Mouse (Mus musculus): ENCODE data around the gene Vgf. TPM values are rescaled to one million over a fixed set of nuclear protein-coding genes. Genes with fewer than 3 reads are reported as not detected.
A peak's percentile ranks its signal among the peaks of the same experiment; 100 is the strongest.

Vgf gene
- polyA plus RNA-seq, 1 experiment from 2014 or later = 0.21 TPM

DNA sequence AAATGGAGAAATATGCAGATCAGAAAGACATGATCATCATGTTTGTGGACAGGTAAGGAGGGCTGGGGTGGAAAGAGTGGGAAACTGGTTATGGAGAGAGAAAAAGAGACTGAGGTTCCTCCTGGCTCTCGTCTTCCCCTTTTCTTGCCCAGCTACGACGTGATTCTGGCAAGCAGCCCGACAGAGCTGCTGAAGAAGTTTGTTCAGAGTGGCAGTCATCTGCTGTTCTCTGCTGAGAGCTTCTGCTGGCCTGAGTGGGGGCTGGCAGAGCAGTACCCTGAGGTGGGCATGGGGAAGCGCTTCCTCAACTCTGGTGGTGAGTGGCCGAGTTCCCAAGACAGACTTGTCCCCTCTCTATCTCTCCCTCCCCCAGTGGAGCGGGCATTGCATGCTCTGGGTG is 37.8 kb upstream of the Vgf start:
- Histone ChIP-seq H3K27ac (ENCODE audit: low read length) (no peak overlapping the region), H3K36me3 (ENCODE audit: control insufficient read depth, insufficient read depth) (no peaks in the 10 kb centered on the region; the same call in none of the 2 replicates), H3K27me3 (ENCODE audit: control insufficient read depth, insufficient read depth, low read depth, low read length) (no peaks in the 10 kb centered on the region), H3K4me3 (ENCODE audit: low read depth, low read length) (peak overlapping the region; percentile 91), H3K4me1 (ENCODE audit: control insufficient read depth, low read depth, low read length) (peaks cover 15% of the 10 kb centered on the region), H3K9ac (ENCODE audit: low read depth, low read length) (peak overlapping the region; percentile 94; the same call in 1 of the 2 replicates), H3K9me3 (replicated peaks; ENCODE audit: control insufficient read depth, low read length) (no peaks in the 10 kb centered on the region), H3K4me2 (ENCODE audit: low read depth, low read length) (peak overlapping the region; percentile 94)
- WGBS (ENCODE audit: insufficient replicate concordance) = 45% methylated on average over 6 of the region's 7 CpGs
- no peak for ATAC-seq (ENCODE audit: low read depth)

DNA sequence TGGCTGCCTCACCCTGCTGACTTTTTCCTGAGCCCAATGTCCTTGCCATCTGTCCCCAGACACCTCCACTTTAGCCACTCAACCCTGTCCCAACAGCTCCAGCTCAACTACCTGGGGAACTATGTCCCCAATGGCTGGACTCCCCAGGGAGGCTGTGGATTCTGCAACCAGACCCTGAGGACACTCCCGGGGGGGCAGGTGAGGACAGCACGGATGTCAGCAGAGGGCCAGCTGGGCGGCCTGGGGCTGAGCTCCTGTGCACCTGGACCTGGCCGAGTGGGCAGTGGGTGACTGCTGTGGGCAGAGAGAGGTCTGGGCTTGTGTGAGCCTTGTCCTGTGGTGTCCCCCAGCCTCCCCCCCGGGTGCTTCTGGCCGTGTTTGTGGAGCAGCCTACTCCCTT is 36.4 kb upstream of the Vgf start:
- no peaks in the 10 kb centered on the region for H3K9me3 ChIP-seq (replicated peaks; ENCODE audit: control insufficient read depth, low read length)
- H3K4me1 ChIP-seq (ENCODE audit: control insufficient read depth, low read depth, low read length) = peaks cover 15% of the 10 kb centered on the region
- no peak overlapping the region for H3K9ac ChIP-seq (ENCODE audit: low read depth, low read length)
- no peak overlapping the region for H3K4me3 ChIP-seq (ENCODE audit: low read depth, low read length)
- WGBS (ENCODE audit: insufficient replicate concordance) = 85% methylated on average over 6 of the region's 6 CpGs
- H3K36me3 ChIP-seq (ENCODE audit: control insufficient read depth, insufficient read depth) = no peaks in the 10 kb centered on the region; the same call in none of the 2 replicates
- ATAC-seq (ENCODE audit: low read depth) = no peak
- no peak overlapping the region for H3K27ac ChIP-seq (ENCODE audit: low read length)
- H3K27me3 ChIP-seq (ENCODE audit: control insufficient read depth, insufficient read depth, low read depth, low read length) = no peaks in the 10 kb centered on the region
- H3K4me2 ChIP-seq (ENCODE audit: low read depth, low read length) = no peak overlapping the region

DNA sequence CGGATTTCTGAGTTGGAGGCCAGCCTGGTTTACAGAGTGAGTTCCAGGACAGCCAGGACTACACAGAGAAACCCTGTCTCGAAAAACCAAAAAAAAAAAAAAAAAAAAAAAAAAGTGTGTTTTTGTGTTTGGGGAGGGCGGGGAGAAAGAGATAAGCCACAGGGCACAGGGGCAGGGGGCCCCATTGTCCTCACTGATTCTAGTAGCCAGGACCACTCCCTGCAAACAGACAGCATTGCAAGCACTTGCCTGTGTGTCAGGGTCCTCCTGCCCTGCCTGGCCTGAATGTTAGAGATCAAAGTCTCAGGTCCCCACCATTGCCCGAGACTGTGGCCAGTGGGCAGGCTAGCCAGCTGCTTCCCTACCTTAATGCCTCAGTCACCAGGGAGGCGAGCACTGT is 26.7 kb upstream of the Vgf start:
- Histone ChIP-seq H3K36me3 (ENCODE audit: control insufficient read depth, insufficient read depth) (no peaks in the 10 kb centered on the region; the same call in 1 of the 2 replicates), H3K4me3 (ENCODE audit: low read depth, low read length) (no peak overlapping the region), H3K27ac (ENCODE audit: low read length) (no peak overlapping the region), H3K4me2 (ENCODE audit: low read depth, low read length) (no peak overlapping the region), H3K9me3 (replicated peaks; ENCODE audit: control insufficient read depth, low read length) (no peaks in the 10 kb centered on the region), H3K4me1 (ENCODE audit: control insufficient read depth, low read depth, low read length) (peaks cover 7% of the 10 kb centered on the region), H3K9ac (ENCODE audit: low read depth, low read length) (no peak overlapping the region), H3K27me3 (ENCODE audit: control insufficient read depth, insufficient read depth, low read depth, low read length) (no peaks in the 10 kb centered on the region)
- ATAC-seq (ENCODE audit: low read depth) = no peak
- 41% methylated on average over 4 of the region's 5 CpGs for WGBS (ENCODE audit: insufficient replicate concordance)

DNA sequence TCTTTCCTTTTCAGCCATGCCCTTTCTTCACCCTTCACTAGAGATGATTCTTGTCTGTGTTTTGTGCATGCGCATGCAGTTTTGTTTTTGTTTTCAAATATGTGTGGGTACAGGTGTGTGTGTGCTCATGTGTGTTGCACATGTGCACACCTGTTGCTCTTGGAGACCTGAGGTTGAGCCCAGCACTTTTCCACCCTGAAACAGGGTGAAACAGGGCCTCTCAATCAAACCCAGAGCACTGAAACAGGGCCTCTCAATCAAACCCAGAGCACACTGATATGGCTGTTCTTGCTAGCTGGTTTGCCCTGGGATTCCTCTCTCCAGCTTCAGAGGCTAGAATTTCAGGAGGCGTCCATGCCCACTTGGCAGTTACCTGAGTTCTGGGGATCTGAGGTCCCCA is 25.6 kb upstream of the Vgf start:
- H3K27me3 ChIP-seq (ENCODE audit: control insufficient read depth, insufficient read depth, low read depth, low read length) = no peaks in the 10 kb centered on the region
- 63% methylated on average over 2 of the region's 2 CpGs for WGBS (ENCODE audit: insufficient replicate concordance)
- no peak overlapping the region for H3K9ac ChIP-seq (ENCODE audit: low read depth, low read length)
- ATAC-seq (ENCODE audit: low read depth) = no peak
- H3K4me2 ChIP-seq (ENCODE audit: low read depth, low read length) = no peak overlapping the region
- no peaks in the 10 kb centered on the region for H3K36me3 ChIP-seq (ENCODE audit: control insufficient read depth, insufficient read depth)
- no peaks in the 10 kb centered on the region for H3K9me3 ChIP-seq (replicated peaks; ENCODE audit: control insufficient read depth, low read length)
- H3K27ac ChIP-seq (ENCODE audit: low read length) = no peak overlapping the region
- peaks cover 7% of the 10 kb centered on the region for H3K4me1 ChIP-seq (ENCODE audit: control insufficient read depth, low read depth, low read length)
- no peak overlapping the region for H3K4me3 ChIP-seq (ENCODE audit: low read depth, low read length)

DNA sequence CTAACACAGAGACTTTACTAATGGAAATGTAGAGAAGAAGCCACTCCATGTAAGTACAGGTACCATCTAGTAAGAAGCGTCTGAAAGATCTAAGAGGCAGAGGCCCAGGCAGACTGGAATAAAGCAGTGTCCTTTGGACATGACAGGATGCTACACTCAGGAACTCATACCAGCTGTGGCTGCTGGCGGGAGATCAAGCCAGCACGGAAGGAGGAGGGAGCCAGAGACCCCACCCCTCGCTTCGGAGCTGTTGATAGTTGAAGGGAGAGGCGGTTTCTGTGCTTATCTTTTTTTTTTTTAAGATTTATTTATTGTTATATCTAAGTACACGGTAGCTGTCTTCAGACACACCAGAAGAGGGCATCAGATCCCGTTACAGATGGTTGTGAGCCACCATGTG is 18.9 kb upstream of the Vgf start:
- no peaks in the 10 kb centered on the region for H3K4me1 ChIP-seq (ENCODE audit: control insufficient read depth, low read depth, low read length)
- H3K27ac ChIP-seq (ENCODE audit: low read length) = no peak overlapping the region
- no peaks in the 10 kb centered on the region for H3K36me3 ChIP-seq (ENCODE audit: control insufficient read depth, insufficient read depth)
- H3K9ac ChIP-seq (ENCODE audit: low read depth, low read length) = no peak overlapping the region
- no peaks in the 10 kb centered on the region; the same call in 1 of the 2 replicates for H3K27me3 ChIP-seq (ENCODE audit: control insufficient read depth, insufficient read depth, low read depth, low read length)
- no peak overlapping the region for H3K4me2 ChIP-seq (ENCODE audit: low read depth, low read length)
- no peaks in the 10 kb centered on the region for H3K9me3 ChIP-seq (replicated peaks; ENCODE audit: control insufficient read depth, low read length)
- H3K4me3 ChIP-seq (ENCODE audit: low read depth, low read length) = no peak overlapping the region
- 36% methylated on average over 8 of the region's 8 CpGs for WGBS (ENCODE audit: insufficient replicate concordance)
- ATAC-seq (ENCODE audit: low read depth) = no peak

DNA sequence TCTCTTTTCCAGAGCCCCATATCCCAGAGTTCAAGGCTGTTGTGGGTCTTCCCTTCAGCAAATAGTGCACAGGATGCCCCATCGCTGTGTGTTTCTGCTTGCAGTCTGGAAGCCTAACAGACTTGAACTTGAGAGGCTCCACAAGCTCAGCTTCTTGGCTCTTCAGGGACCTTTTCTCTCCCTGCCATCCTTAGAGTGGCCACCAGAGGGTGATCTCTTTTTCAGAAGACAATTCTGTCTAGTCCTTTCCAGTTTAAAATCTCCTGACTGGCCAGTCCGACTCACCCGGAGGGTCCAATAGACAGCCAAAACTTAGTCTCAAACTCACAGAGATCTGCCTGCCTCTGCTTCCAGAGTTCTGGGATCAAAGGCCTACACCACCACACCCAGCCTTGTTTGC is 16.2 kb upstream of the Vgf start:
- WGBS (ENCODE audit: insufficient replicate concordance) = 12% methylated on average over 3 of the region's 3 CpGs

DNA sequence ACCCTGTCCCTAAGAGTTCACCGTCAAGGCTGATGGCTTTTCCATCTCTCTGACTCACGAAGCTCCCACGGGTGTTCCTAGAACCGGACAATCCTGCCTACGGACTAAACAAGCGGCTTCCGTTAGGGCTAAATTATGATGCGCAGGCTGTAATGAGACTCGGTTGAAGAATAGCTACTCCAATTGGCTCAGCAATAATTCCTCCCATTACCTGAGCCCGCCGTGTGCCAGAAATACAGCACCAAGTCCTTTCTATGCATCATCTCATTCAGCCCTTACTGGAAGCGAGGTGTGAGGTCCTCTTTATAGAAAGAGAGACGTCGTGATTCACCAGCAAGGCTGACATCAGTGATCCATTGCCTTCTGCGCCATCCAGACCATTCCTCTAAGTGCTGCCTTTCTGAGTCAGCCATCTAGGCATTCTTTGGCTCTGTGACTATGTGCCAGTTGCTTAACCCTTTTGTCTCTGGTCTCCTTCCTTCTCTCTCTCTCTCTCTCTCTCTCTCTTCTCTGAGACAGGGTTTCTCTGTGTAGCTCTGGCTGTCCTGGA is 13.7 kb upstream of the Vgf start:
- H3K4me1 ChIP-seq (ENCODE audit: control insufficient read depth, low read depth, low read length) = no peaks in the 10 kb centered on the region
- H3K9ac ChIP-seq (ENCODE audit: low read depth, low read length) = no peak overlapping the region
- ATAC-seq (ENCODE audit: low read depth) = no peak
- H3K36me3 ChIP-seq (ENCODE audit: control insufficient read depth, insufficient read depth) = no peaks in the 10 kb centered on the region
- H3K4me3 ChIP-seq (ENCODE audit: low read depth, low read length) = no peak overlapping the region
- H3K4me2 ChIP-seq (ENCODE audit: low read depth, low read length) = no peak overlapping the region
- no peaks in the 10 kb centered on the region; the same call in 1 of the 2 replicates for H3K27me3 ChIP-seq (ENCODE audit: control insufficient read depth, insufficient read depth, low read depth, low read length)
- H3K9me3 ChIP-seq (replicated peaks; ENCODE audit: control insufficient read depth, low read length) = no peaks in the 10 kb centered on the region
- WGBS (ENCODE audit: insufficient replicate concordance) = 66% methylated on average over 15 of the region's 15 CpGs
- no peak overlapping the region for H3K27ac ChIP-seq (ENCODE audit: low read length)

More for the DNA sequence above, 16.2 kb upstream of the Vgf start:
- Histone ChIP-seq H3K4me3 (ENCODE audit: low read depth, low read length) (no peak overlapping the region), H3K4me2 (ENCODE audit: low read depth, low read length) (no peak overlapping the region), H3K36me3 (ENCODE audit: control insufficient read depth, insufficient read depth) (no peaks in the 10 kb centered on the region), H3K9me3 (replicated peaks; ENCODE audit: control insufficient read depth, low read length) (no peaks in the 10 kb centered on the region), H3K27ac (ENCODE audit: low read length) (no peak overlapping the region), H3K4me1 (ENCODE audit: control insufficient read depth, low read depth, low read length) (no peaks in the 10 kb centered on the region), H3K27me3 (ENCODE audit: control insufficient read depth, insufficient read depth, low read depth, low read length) (no peaks in the 10 kb centered on the region; the same call in 1 of the 2 replicates), H3K9ac (ENCODE audit: low read depth, low read length) (no peak overlapping the region)
- ATAC-seq (ENCODE audit: low read depth) = no peak

DNA sequence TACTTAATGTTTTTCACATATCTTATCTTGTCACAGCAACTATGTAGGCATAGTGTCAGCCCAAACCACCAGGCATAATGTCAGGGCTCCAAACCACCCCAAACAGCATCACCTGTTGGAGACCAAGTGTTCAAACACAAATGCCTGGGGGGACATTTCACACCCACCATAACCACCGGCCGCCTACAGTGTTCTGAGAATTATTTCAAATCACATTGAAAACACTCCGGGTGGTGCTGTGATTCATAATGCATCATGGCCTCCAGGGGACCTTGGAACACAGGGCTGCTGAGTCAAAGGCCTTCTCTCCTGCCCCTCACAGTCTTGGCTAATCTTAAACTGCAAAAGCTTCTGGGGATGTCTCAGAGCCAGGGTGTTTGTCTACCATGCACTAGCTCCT is 10.3 kb upstream of the Vgf start:
- 75% methylated on average over 3 of the region's 3 CpGs for WGBS (ENCODE audit: insufficient replicate concordance)
- H3K27ac ChIP-seq (ENCODE audit: low read length) = no peak overlapping the region
- H3K4me2 ChIP-seq (ENCODE audit: low read depth, low read length) = no peak overlapping the region
- H3K9me3 ChIP-seq (replicated peaks; ENCODE audit: control insufficient read depth, low read length) = no peaks in the 10 kb centered on the region
- H3K4me1 ChIP-seq (ENCODE audit: control insufficient read depth, low read depth, low read length) = no peaks in the 10 kb centered on the region
- no peak overlapping the region for H3K4me3 ChIP-seq (ENCODE audit: low read depth, low read length)
- no peak overlapping the region for H3K9ac ChIP-seq (ENCODE audit: low read depth, low read length)
- no peaks in the 10 kb centered on the region for H3K36me3 ChIP-seq (ENCODE audit: control insufficient read depth, insufficient read depth)
- no peak for ATAC-seq (ENCODE audit: low read depth)
- no peaks in the 10 kb centered on the region; the same call in 1 of the 2 replicates for H3K27me3 ChIP-seq (ENCODE audit: control insufficient read depth, insufficient read depth, low read depth, low read length)

DNA sequence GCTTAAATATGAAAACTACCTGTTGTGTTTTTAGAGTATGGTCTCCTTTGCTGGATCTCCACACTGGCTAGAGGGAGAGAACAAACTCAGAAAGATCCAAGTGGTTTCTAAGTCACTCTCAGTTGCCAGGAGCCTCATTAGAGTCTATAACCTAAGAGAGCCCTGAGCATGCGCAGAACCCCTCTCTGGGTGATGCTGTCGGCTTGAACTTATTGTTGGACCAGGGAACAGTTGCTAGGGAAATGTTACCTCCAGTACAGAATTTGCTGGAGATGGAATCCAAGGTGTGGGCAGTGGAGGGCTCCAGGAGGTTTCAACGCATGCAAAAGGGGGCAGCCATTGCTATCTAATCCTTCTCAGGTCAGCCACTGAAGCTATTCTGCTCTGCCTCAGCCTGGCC is 1.9 kb upstream of the Vgf start:
- no peaks in the 10 kb centered on the region; the same call in 1 of the 2 replicates for H3K4me1 ChIP-seq (ENCODE audit: control insufficient read depth, low read depth, low read length)
- no peak overlapping the region for H3K27ac ChIP-seq (ENCODE audit: low read length)
- H3K9me3 ChIP-seq (replicated peaks; ENCODE audit: control insufficient read depth, low read length) = no peaks in the 10 kb centered on the region
- 50% methylated on average over 3 of the region's 3 CpGs for WGBS (ENCODE audit: insufficient replicate concordance)
- H3K27me3 ChIP-seq (ENCODE audit: control insufficient read depth, insufficient read depth, low read depth, low read length) = peaks cover 59% of the 10 kb centered on the region
- no peak overlapping the region for H3K4me3 ChIP-seq (ENCODE audit: low read depth, low read length)
- H3K9ac ChIP-seq (ENCODE audit: low read depth, low read length) = no peak overlapping the region
- ATAC-seq (ENCODE audit: low read depth) = no peak
- no peak overlapping the region for H3K4me2 ChIP-seq (ENCODE audit: low read depth, low read length)
- H3K36me3 ChIP-seq (ENCODE audit: control insufficient read depth, insufficient read depth) = no peaks in the 10 kb centered on the region
